Mouse (Mus musculus) limb, embryonic 15.5 days (tissue): ENCODE results near the gene Fgfr2. TPM values are rescaled to one million over a fixed set of nuclear protein-coding genes. Genes with fewer than 3 reads are reported as not detected.
A peak's percentile ranks its signal among the peaks of the same experiment; 100 is the strongest.

Experiments used
- ATAC-seq: fragments of 200-750 bp; cut with Nextera tagmentation; 2 replicates; pipeline ENCODE4 v1.8.0; 2017; ENCODE audit warnings: low read depth, moderate TSS enrichment; ENCODE audit not compliant: insufficient number of reproducible peaks, low FRiP score, low TSS enrichment
- H3K27ac ChIP-seq: fragments of 300-500 bp; sonication (generic); 2 replicates; pipeline ENCODE4 v1.5.1; 2015; ENCODE audit warnings: moderate library complexity, mild to moderate bottlenecking, inconsistent platforms
- H3K27me3 ChIP-seq: fragments of 300-500 bp; sonication (generic); 2 replicates; pipeline ENCODE4 v1.6.1; 2015; ENCODE audit warnings: inconsistent platforms
- H3K36me3 ChIP-seq: fragments of 300-500 bp; sonication (generic); 2 replicates; pipeline ENCODE4 v1.6.1; 2015; ENCODE audit warnings: inconsistent platforms
- H3K4me1 ChIP-seq: fragments of 300-500 bp; sonication (generic); 2 replicates; pipeline ENCODE4 v1.6.1; 2015; ENCODE audit warnings: inconsistent platforms
- H3K4me2 ChIP-seq: fragments of 300-500 bp; sonication (generic); 2 replicates; pipeline ENCODE4 v1.6.1; 2015; ENCODE audit warnings: mild to moderate bottlenecking, inconsistent platforms
- H3K4me3 ChIP-seq: fragments of 300-500 bp; sonication (generic); 2 replicates; pipeline ENCODE4 v1.5.1; 2015; ENCODE audit warnings: mild to moderate bottlenecking, inconsistent platforms
- H3K9ac ChIP-seq: fragments of 300-500 bp; sonication (generic); 2 replicates; pipeline ENCODE4 v1.6.1; 2015; ENCODE audit warnings: inconsistent platforms
- H3K9me3 ChIP-seq: fragments of 300-500 bp; sonication (generic); 2 replicates; pipeline ENCODE4 v1.6.1; 2016; ENCODE audit warnings: inconsistent platforms
- WGBS: fragments of 180-500 bp; shearing (Covaris S2); methylation state at CpG from one replicate; pipeline ENCODE4 v1.1.7; 2015; 5-methylcytosine and 5-hydroxymethylcytosine counted together
- polyA plus RNA-seq: library from polyadenylated mRNA; unstranded; fragments of >200 nt; fragmentation: Nextera tagmentation; extraction: Ambion mirVana; gene quantifications from 2 replicates; pipeline ENCODE4 v1.2.1, GENCODE M21; 2015

Fgfr2 gene
- polyA plus RNA-seq, 1 experiment from 2014 or later, result 101 TPM

DNA sequence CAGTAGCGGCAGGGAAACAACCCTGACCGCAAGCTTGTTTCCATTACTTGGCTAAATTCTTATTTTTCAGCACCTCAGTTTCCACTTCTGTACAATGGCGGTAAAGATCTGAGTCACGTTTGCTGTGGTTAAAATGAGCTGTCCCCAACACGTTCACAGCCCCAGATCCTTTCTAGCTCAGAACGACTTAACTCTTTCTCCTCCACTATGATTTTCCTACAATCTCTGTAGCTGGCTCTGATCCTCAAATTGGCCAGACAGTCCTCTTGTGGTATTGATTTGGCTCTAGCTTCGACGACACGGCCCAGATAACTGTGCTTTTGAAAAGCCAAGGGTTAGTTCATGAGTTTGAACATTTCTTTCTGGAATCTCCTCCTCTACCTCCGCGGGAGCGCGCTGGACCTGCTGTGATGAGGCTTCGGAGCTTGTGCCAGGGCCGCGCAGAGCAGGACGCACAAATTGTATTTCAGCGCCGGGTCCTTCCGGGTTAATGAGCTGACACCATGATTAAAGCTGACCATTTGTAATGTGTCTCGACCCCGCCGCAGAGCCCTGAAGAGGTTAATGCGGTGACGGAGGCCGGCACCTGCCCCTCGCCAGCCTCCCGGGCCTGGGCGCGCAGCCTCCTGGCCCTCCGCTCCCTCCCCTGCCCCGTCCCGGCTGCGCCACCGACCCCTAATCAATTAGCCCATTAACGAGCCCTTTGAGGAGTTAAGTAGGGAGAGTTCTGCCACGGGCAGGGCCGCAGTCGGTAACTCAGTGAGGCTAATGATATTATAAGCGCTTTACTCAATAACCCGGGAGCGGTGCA, 1571.0 kb downstream of the Fgfr2 start:
- 1% methylated on average over 42 of the region's 42 CpGs for WGBS
- peaks cover 99% of the 10 kb centered on the region for H3K27me3 ChIP-seq
- peaks cover 33% of the 10 kb centered on the region for H3K4me1 ChIP-seq
- no peak overlapping the region for H3K9ac ChIP-seq
- no peak overlapping the region for H3K4me3 ChIP-seq
- no peak for ATAC-seq
- H3K9me3 ChIP-seq, result no peaks in the 10 kb centered on the region
- no peak overlapping the region for H3K27ac ChIP-seq
- no peaks in the 10 kb centered on the region for H3K36me3 ChIP-seq
- H3K4me2 ChIP-seq, result no peak overlapping the region

DNA sequence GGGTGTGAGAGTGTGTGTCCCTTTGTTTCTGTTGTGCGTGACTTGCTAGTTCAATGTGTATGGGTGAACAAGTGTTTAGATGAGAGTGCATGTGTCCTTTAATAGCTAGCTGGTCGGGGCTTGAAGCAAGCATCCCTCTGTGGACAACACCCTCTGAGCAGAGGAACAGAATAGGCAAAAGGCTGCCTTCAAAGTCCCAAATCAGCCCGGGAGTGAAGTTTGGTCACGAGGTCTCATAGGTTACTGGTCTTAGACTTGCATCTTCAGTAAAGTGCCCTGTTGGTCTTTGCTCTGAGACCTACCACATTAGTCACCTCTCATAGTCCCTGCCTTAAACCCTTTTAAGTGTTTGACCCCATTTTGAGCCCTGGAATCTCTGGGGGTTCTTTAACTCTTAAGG, 1571.7 kb downstream of the Fgfr2 start:
- 2% methylated on average over 4 of the region's 4 CpGs for WGBS
- no peak for ATAC-seq
- peaks cover 26% of the 10 kb centered on the region for H3K4me1 ChIP-seq

DNA sequence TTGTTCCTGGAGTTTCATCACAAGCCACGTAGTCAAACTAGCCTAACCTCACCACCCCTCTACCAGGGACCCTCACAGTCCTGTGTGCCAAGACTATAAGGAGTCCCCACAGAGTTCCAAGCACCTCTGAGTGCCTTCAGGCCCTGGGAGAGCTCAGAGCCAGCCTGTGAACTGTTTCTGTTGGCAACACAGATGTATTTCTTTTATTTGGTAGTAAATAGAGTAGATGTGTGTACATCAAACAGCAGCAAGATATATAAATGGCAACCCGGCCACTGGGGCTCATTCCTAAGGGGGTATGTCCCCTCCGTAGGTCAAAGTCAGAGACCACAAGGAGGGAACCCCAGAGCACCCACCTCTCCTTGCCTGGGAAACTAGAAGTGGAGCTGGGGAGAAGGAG, 1574.7 kb downstream of the Fgfr2 start, which contains the start of gene Hmx2:
Hmx2 (plus strand) TSS at position 301 of the 400 bp plus-strand sequence.
- Histone ChIP-seq H3K9me3 (no peaks in the 10 kb centered on the region), H3K27me3 (peaks cover 95% of the 10 kb centered on the region), H3K4me2 (no peak within 1 kb of the TSS), H3K27ac (no peak within 1 kb of the TSS), H3K36me3 (no peaks in the 10 kb centered on the region), H3K4me1 (peaks cover 12% of the 10 kb centered on the region), H3K9ac (no peak within 1 kb of the TSS), H3K4me3 (no peak within 1 kb of the TSS)
- 0% methylated on average over 3 of the region's 3 CpGs for WGBS
- no peak for ATAC-seq

More for the DNA sequence above, 1571.7 kb downstream of the Fgfr2 start:
- Histone ChIP-seq H3K27ac (no peak overlapping the region), H3K4me2 (no peak overlapping the region), H3K9me3 (no peaks in the 10 kb centered on the region), H3K36me3 (no peaks in the 10 kb centered on the region), H3K9ac (no peak overlapping the region), H3K27me3 (peaks cover 99% of the 10 kb centered on the region), H3K4me3 (no peak overlapping the region)

DNA sequence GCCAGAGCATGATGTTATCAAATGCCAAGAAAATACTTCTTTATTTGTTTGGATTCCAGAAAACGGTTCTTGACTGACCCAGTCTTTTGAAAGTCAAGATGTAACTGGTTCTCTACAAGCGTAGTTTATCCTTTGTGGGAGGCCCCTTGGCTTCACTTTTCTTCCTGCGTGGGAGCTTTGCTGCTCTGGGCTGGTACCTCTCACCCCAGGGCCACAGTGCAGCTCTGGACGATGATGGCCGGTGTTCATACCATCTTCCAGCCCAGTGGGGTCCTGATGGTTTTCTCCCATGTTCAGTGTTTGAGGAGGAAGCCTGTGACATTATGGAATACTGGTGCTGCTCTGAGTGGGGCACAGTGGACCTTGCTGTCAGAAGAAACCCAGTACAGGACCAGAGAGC, 1575.7 kb downstream of the Fgfr2 start:
- whole genome bisulfite sequencing, result 3% methylated on average over 5 of the region's 5 CpGs
- no peak overlapping the region for H3K4me3 ChIP-seq
- H3K27ac ChIP-seq, result no peak overlapping the region
- no peak overlapping the region for H3K9ac ChIP-seq
- no peak for ATAC-seq
- H3K36me3 ChIP-seq, result no peaks in the 10 kb centered on the region
- peaks cover 95% of the 10 kb centered on the region for H3K27me3 ChIP-seq
- no peaks in the 10 kb centered on the region for H3K9me3 ChIP-seq
- H3K4me1 ChIP-seq, result peaks cover 21% of the 10 kb centered on the region
- no peak overlapping the region for H3K4me2 ChIP-seq

DNA sequence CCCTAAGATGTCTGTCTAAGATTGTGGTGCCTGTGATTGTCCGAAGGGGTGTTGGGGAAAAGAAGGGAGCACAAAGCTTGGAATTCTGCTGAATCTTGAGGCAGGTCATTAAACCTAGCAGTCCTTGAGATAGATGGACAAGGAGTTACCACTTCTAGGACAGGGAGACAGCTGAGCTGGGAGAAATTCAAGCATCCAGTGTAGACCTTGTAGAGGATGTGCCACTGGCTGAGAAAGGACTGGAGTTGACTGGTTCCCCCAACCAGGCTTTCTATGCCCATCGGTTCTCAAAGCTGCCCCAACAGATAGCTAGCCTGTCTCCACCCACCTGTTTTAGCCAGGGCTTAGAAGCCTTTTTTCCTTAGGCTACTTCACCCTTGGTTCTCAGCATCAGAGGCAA, 1576.7 kb downstream of the Fgfr2 start:
- no peak for ATAC-seq

DNA sequence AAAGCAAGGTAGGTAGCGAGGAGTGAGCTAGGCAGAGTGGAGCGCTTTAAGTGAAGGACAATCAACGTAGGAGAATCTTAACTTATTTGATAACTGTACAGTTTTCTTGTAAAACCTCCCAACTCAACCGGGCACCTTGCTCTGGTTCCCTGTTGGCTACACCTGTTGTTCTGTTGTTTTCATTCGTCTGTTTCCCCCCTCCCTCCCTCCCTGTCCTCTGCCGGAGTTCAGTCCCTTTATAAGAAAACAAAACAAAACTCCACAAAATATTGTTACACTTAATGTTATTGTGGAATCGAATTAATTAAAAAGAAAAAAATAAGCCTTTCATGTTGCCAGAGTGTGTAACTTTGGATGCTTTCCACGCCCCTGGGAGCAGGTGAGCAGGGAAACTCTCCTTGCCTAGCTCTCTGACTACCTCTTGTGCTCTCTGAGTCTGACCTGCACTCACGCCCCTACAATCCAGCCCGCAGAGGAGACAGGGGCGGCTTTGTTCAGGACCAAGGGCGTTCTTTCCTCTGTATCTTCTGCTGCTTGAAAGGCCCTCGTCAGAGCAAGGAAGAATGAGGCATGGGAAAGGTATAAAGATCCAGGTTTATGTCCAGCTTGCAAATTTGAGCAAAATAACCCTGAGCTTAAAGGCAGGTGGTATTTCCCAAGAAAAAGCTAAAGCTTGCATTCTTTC, 1577.3 kb downstream of the Fgfr2 start:
- Histone ChIP-seq H3K9ac (no peak overlapping the region), H3K4me2 (no peak overlapping the region), H3K9me3 (no peaks in the 10 kb centered on the region), H3K4me1 (peaks cover 32% of the 10 kb centered on the region), H3K4me3 (no peak overlapping the region), H3K27me3 (peaks cover 95% of the 10 kb centered on the region), H3K36me3 (no peaks in the 10 kb centered on the region), H3K27ac (no peak overlapping the region)
- WGBS, result 2% methylated on average over 13 of the region's 13 CpGs
- no peak for ATAC-seq

More for the DNA sequence above, 1576.7 kb downstream of the Fgfr2 start:
- peaks cover 32% of the 10 kb centered on the region for H3K4me1 ChIP-seq
- WGBS, result 9% methylated on average over 2 of the region's 2 CpGs
- no peak overlapping the region for H3K9ac ChIP-seq
- no peaks in the 10 kb centered on the region for H3K9me3 ChIP-seq
- no peak overlapping the region for H3K4me3 ChIP-seq
- H3K27me3 ChIP-seq, result peaks cover 95% of the 10 kb centered on the region
- no peaks in the 10 kb centered on the region for H3K36me3 ChIP-seq
- no peak overlapping the region for H3K4me2 ChIP-seq
- H3K27ac ChIP-seq, result no peak overlapping the region

DNA sequence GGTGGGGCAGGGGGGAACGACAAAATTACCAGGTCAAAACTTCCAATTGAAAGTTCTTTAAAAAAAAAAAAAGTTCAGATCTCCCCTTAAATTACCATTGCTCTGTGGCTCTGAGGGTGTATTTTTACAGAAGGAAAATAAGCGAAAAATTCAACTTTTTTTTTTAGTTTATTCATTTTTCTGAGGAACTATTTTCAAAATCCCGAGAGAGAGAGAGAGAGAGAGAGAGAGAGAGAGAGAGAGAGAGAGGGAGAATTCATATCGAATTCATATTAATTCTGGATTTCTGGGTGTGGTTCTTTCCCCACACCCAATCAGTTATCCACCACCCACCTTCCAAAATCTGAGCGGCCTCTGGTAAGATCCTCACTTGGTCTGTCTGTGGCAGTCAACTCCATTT, 1578.3 kb downstream of the Fgfr2 start:
- Histone ChIP-seq H3K27ac (no peak overlapping the region), H3K36me3 (no peaks in the 10 kb centered on the region), H3K4me3 (no peak overlapping the region), H3K9ac (no peak overlapping the region), H3K4me2 (no peak overlapping the region), H3K4me1 (peaks cover 32% of the 10 kb centered on the region), H3K27me3 (peaks cover 95% of the 10 kb centered on the region), H3K9me3 (no peaks in the 10 kb centered on the region)
- no peak for ATAC-seq
- WGBS, result 2% methylated on average over 5 of the region's 5 CpGs

DNA sequence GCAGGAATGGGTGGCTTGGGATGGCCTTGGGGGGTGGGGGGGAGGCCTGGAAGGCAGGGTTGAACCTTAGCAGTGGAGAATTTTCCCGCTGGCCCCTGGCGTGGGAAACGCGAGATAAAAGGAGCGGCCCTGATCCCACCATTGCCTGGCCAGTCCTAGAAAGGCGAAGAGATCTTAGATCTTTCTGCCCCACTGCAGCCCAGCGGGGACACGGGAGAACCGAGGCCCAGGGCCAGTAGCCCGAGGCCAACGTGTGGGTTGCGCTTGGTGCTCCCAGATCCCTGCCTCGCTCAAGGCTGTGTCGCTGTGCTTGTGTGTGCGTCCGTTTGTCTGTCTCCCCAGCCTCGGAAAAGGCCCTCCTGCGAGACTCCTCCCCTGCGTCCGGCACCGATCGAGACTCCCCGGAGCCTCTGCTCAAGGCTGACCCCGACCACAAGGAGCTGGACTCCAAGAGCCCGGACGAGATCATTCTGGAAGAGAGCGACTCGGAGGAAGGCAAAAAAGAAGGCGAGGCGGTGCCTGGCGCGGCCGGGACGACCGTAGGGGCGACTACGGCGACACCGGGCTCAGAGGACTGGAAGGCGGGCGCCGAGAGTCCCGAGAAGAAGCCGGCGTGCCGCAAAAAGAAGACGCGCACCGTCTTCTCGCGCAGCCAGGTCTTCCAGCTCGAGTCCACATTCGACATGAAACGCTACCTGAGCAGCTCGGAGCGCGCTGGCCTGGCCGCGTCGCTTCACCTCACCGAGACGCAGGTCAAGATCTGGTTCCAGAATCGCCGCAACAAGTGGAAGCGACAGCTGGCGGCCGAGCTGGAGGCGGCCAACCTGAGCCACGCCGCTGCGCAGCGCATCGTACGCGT, 1579.3 kb downstream of the Fgfr2 start:
- no peak overlapping the region for H3K27ac ChIP-seq
- peaks cover 32% of the 10 kb centered on the region for H3K4me1 ChIP-seq
- H3K36me3 ChIP-seq, result no peaks in the 10 kb centered on the region
- under 1% methylated on average over 75 of the region's 75 CpGs for WGBS
- H3K4me2 ChIP-seq, result peak overlapping the region; percentile 72
- no peak overlapping the region for H3K9ac ChIP-seq
- H3K9me3 ChIP-seq, result no peaks in the 10 kb centered on the region
- H3K4me3 ChIP-seq, result peak overlapping the region; percentile 39
- H3K27me3 ChIP-seq, result peaks cover 96% of the 10 kb centered on the region
- ATAC-seq, result no peak

DNA sequence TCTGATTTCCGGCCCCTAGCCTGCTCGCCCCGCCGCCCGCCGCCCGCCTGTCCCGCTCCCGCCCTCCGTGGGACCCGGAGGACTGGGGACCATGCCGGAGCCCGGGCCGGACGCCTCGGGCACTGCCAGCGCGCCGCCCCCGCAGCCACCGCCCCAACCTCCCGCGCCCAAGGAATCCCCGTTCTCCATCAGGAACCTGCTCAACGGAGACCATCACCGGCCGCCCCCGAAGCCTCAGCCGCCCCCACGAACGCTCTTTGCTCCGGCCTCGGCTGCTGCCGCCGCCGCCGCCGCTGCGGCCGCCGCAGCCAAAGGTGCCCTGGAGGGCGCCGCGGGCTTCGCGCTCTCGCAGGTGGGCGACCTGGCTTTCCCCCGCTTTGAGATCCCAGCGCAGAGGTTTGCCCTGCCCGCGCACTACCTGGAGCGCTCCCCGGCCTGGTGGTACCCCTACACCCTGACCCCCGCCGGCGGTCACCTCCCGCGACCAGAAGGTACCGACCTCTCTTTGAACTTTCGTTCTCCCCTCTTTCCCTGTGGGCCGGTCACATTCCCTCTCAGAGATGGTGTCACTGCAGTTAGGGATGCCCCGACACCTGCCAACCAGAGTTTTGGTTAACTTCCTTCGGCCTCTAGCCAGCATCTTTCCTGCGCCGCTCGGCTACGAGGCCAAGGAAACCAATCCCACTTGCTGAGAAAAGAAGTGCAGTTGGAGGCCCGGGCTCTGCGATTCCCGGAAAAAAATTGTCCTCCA, 1580.1 kb downstream of the Fgfr2 start:
- Histone ChIP-seq H3K4me2 (peak overlapping the region; percentile 72), H3K27ac (no peak overlapping the region), H3K4me3 (peak overlapping the region; percentile 39), H3K9ac (no peak overlapping the region), H3K27me3 (peaks cover 96% of the 10 kb centered on the region), H3K36me3 (no peaks in the 10 kb centered on the region), H3K4me1 (peaks cover 32% of the 10 kb centered on the region), H3K9me3 (no peaks in the 10 kb centered on the region)
- ATAC-seq, result no peak
- WGBS, result under 1% methylated on average over 65 of the region's 71 CpGs

DNA sequence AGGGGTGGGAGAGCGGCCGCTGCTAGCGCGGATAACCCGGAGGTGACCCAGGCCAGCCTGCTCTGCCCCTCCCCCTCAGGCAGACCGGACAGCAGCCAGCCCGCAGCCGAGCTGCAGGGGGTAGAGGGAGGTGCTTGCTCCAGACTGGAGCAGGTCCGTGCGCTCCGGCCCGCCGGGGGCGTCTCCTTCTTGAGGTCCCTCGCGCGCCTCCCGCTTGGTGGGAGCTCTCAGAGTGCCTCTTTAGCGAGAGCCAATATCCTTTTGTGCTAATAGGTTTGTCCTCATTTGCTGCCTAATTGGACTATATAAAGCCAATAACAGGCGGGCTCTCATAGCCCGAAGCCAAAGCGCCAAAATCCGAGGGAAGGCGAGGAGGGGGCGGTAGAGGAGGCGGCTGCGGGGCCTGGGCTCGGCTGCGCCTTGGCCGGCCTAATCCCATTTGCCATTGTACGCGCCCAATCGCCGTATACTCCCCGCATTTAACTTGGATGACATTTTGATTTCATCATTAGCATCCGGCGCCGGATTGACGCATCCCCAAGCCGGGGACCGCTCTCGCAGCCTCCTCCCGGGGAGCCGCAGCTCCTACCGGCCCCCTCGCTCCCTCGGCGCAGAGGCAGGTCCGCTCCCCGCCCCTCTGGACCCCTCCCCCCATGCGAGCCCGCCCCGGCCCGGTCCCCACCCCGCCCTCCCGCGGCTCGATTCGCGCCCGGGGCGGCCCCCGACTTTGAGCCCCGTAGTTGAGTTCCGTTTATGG, 1580.9 kb downstream of the Fgfr2 start, which contains the start of gene Hmx3:
Hmx3 (plus strand) TSS at position 753 of the 757 bp plus-strand sequence.
- WGBS, result under 1% methylated on average over 63 of the region's 65 CpGs

More for the DNA sequence above, 1580.9 kb downstream of the Fgfr2 start, which contains the start of gene Hmx3:
- no peaks in the 10 kb centered on the region for H3K36me3 ChIP-seq
- no peak within 1 kb of the TSS for H3K9ac ChIP-seq
- ATAC-seq, result no peak
- peak within 1 kb of the TSS; percentile 72 for H3K4me2 ChIP-seq
- H3K4me3 ChIP-seq, result peak within 1 kb of the TSS; percentile 39
- H3K9me3 ChIP-seq, result no peaks in the 10 kb centered on the region
- peaks cover 32% of the 10 kb centered on the region for H3K4me1 ChIP-seq
- H3K27ac ChIP-seq, result no peak within 1 kb of the TSS
- H3K27me3 ChIP-seq, result peaks cover 96% of the 10 kb centered on the region
